Mouse (Mus musculus) kidney, adult 2 months (tissue): ENCODE data around the gene Ctse. TPM values are rescaled to one million over a fixed set of nuclear protein-coding genes. Genes with fewer than 3 reads are reported as not detected.

Experiments
- DNase-seq: peaks from one replicate; pipeline ENCODE4 v3.0.0; 2021
- H3K27ac ChIP-seq: fragments of 200-500 bp; 2 replicates; pipeline ENCODE4 v1.5.1; 2012; ENCODE audit warnings: low read depth, low read length, control low read depth, inconsistent platforms; ENCODE audit not compliant: insufficient read depth
- H3K27me3 ChIP-seq: fragments of 200-500 bp; replicated peaks from 2 replicates; pipeline ENCODE4 v1.6.1; 2012; ENCODE audit warnings: mild to moderate bottlenecking, moderate library complexity, low read length, inconsistent platforms; ENCODE audit not compliant: control insufficient read depth, insufficient read depth
- H3K36me3 ChIP-seq: fragments of 200-500 bp; 2 replicates; pipeline ENCODE4 v1.6.1; 2012; ENCODE audit warnings: mild to moderate bottlenecking, moderate library complexity, low read length, inconsistent platforms; ENCODE audit not compliant: control insufficient read depth, insufficient read depth
- H3K4me1 ChIP-seq: fragments of 200-500 bp; 2 replicates; pipeline ENCODE4 v1.6.1; 2011; ENCODE audit warnings: low read length; ENCODE audit not compliant: control insufficient read depth, insufficient read depth
- H3K4me3 ChIP-seq: fragments of 200-500 bp; 2 replicates; pipeline ENCODE4 v1.5.1; 2011; ENCODE audit warnings: mild to moderate bottlenecking, low read depth, low read length, control low read depth; ENCODE audit not compliant: insufficient read depth
- CTCF ChIP-seq: fragments of 200-500 bp; conservative IDR thresholded peaks from 2 replicates; pipeline ENCODE4 v1.5.1; 2011; ENCODE audit warnings: low read depth, mild to moderate bottlenecking, control low read depth, low read length, moderate library complexity, mixed read lengths; ENCODE audit not compliant: insufficient read depth, insufficient read length
- POLR2A ChIP-seq: fragments of 200-500 bp; IDR thresholded peaks from one replicate; pipeline ENCODE4 v1.6.1; 2011; ENCODE audit warnings: low read depth, low read length, control low read depth
- WGBS: fragments of 180-500 bp; shearing (Covaris S2); methylation state at CpG from one replicate; pipeline ENCODE4 v1.1.7; 2018; 5-methylcytosine and 5-hydroxymethylcytosine counted together
- polyA plus RNA-seq: library from polyadenylated mRNA; depleted of rRNA; stranded (reverse); fragments of >200 nt; gene quantifications from 2 replicates; pipeline ENCODE4 v1.2.3, GENCODE M21; 2012; rRNA removed

Ctse gene
- polyA plus RNA-seq, 1 experiment: 1.8 TPM

DNA sequence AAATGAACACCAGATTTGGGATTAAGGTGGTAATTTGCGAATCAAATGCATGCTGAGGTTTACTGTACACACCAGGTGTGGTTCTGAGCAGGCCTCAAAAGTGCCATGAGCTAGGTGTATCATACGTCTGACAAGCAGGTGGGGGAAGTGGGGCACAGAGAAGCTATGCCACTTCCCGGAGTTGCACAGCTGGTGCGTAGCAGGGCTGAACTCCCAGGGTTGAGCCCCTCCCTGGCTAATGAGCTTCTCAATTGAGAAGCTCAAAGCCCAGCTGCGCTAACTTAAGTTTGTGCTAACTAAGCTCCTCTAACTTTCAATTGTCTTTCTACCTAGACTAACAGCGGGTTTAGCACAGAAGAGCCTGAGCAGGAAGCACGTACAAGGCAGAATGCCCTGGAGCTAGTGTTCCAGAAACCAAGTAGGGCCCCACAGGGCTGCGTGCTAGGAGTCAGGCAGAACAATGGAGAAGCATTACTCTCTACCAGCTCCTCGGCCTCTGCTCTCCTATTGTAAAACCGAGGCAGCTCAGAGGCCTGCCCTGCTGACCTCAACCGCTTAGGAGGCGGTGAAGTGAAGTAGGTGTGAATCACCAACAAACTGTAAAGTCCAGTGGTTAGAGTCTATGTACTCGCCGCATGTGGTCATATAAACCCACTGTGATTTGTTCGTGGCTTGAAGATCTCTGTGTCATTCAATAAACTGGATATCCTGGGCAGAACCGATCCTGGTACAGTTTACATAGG lies 81.0 kb downstream of the Ctse start:
- no peaks in the 10 kb centered on the region for H3K27me3 ChIP-seq
- H3K4me3 ChIP-seq: no peak overlapping the region
- H3K4me1 ChIP-seq: no peaks in the 10 kb centered on the region
- H3K27ac ChIP-seq: no peak overlapping the region
- TF ChIP-seq CTCF (no peak), POLR2A (no peak)
- H3K36me3 ChIP-seq: no peaks in the 10 kb centered on the region
- WGBS: 85% methylated on average over 16 of the region's 16 CpGs
- DNase-seq: no peak

DNA sequence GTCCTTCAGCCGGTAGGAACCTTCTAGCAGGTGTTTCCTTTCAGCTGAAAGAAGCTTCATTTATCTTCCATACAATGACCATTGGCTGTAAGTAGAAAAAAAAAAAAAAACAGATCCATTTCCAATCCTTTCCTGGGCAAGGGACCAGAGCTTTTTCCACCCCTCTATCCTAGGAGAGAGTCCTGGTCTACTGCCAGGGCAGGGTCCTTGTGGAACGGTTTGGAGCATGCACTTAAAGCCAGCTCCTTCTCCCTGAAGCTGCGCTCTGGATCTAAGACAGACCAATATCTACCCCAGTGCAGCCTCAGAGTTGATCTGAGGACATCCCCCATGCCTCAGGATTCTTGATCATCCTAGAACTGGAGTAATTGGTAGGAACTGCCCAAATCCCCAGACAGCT lies 83.9 kb downstream of the Ctse start:
- no peak for DNase-seq
- no peak overlapping the region for H3K27ac ChIP-seq
- H3K27me3 ChIP-seq: no peaks in the 10 kb centered on the region
- no peak overlapping the region for H3K4me3 ChIP-seq
- TF ChIP-seq POLR2A (no peak), CTCF (no peak)
- H3K36me3 ChIP-seq: no peaks in the 10 kb centered on the region
- no peaks in the 10 kb centered on the region for H3K4me1 ChIP-seq
- 79% methylated on average over 3 of the region's 3 CpGs for WGBS

DNA sequence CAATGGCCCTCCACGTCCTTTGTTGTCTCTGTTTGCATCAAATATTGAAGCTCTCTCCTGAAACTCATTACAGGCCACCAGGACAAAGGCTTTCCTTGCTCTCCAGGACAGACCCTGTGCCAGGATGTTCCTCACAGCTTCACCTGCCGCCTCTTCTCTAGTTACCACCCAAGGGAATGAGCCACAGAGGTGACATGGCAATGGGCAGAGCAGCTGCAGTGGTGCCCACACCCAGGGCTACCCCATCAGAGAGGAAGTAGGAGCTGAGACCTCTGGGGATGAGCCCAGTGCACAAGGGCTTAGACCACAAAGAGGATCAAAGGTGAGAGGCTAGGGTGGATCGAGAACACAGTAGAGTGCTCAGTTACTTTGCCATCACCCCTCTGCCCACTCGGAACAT lies 85.4 kb downstream of the Ctse start:
- Histone ChIP-seq H3K4me1 (no peaks in the 10 kb centered on the region), H3K27ac (no peak overlapping the region), H3K4me3 (no peak overlapping the region), H3K27me3 (no peaks in the 10 kb centered on the region), H3K36me3 (no peaks in the 10 kb centered on the region)
- DNase-seq: no peak
- WGBS: 88% methylated on average over 4 of the region's 4 CpGs
- TF ChIP-seq POLR2A (no peak), CTCF (no peak)

Other genes starting within 250 kb of the Ctse start
- 11.3 and 13.0 TPM in 2 replicates for gene Srgap2, start 111.0 kb upstream of the Ctse start, polyA plus RNA-seq
- 0.05 and 0.08 TPM in 2 replicates for gene Fam72a, start 110.4 kb upstream of the Ctse start, polyA plus RNA-seq
- not detected in 2 replicates for gene Avpr1b, start 39.1 kb upstream of the Ctse start, polyA plus RNA-seq
- gene Rab7b, start 50.4 kb downstream of the Ctse start, polyA plus RNA-seq: 1.6 and 2.2 TPM in 2 replicates
- gene Slc26a9, start 105.7 kb downstream of the Ctse start, polyA plus RNA-seq: not detected in 2 replicates
- 26.3 and 27.7 TPM in 2 replicates for gene Pm20d1, start 159.1 kb downstream of the Ctse start, polyA plus RNA-seq
- 22.4 and 27.8 TPM in 2 replicates for gene Slc41a1, start 189.2 kb downstream of the Ctse start, polyA plus RNA-seq
- 27.0 and 33.8 TPM in 2 replicates for gene Rab29, start 228.9 kb downstream of the Ctse start, polyA plus RNA-seq